Mouse (Mus musculus) common myeloid progenitor, adult 5-6 weeks (primary cell): ENCODE data around the gene Mgat3. TPM values are rescaled to one million over a fixed set of nuclear protein-coding genes. Genes with fewer than 3 reads are reported as not detected.

Source experiments
- ATAC-seq: replicated peaks from 2 replicates; pipeline ENCODE4 v1.8.0; 2016; ENCODE audit warnings: low read depth, mild to moderate bottlenecking, moderate TSS enrichment, inconsistent platforms; ENCODE audit not compliant: poor library complexity, severe bottlenecking
- total RNA-seq: library from RNA; stranded (forward); fragments of 200-1000, 187-1606 nt; gene quantifications from 2 replicates; pipeline ENCODE4 v1.2.3, GENCODE M21; 2017

Gene Mgat3
- total RNA-seq, 1 experiment from 2014 or later = not detected

- peak; percentile 56 for ATAC-seq
These were observed 45.7 kb downstream of the Mgat3 start for GRCm38 (mm10) chr15:80219211-80219610.

- no peak for ATAC-seq
These were observed 46.5 kb downstream of the Mgat3 start for GRCm38 (mm10) chr15:80219705-80220657.

GRCm38 (mm10) chr15:80221031-80221430 is 47.5 kb downstream of the Mgat3 start:
- ATAC-seq = no peak

- ATAC-seq = no peak
These were observed 50.2 kb downstream of the Mgat3 start for GRCm38 (mm10) chr15:80223751-80224150.

- ATAC-seq = peak; percentile 89
These were observed 51.7 kb downstream of the Mgat3 start for GRCm38 (mm10) chr15:80225208-80225607.

- ATAC-seq = peak; percentile 77
These were observed 52.3 kb downstream of the Mgat3 start for GRCm38 (mm10) chr15:80225796-80226195.

- no peak for ATAC-seq
These were observed 54.7 kb downstream of the Mgat3 start for GRCm38 (mm10) chr15:80228071-80228800.

GRCm38 (mm10) chr15:80232331-80232730 is 58.8 kb downstream of the Mgat3 start:
- no peak for ATAC-seq

- ATAC-seq = no peak
These were observed 59.5 kb downstream of the Mgat3 start for GRCm38 (mm10) chr15:80233053-80233452.

- peak; percentile 98 for ATAC-seq
These were observed 60.4 kb downstream of the Mgat3 start, which contains the start of gene Mief1 for GRCm38 (mm10) chr15:80233733-80234509. TSS of gene Mief1 (plus strand) at chr15:80234018.

GRCm38 (mm10) chr15:80235535-80235934 is 62.0 kb downstream of the Mgat3 start, which contains the start of gene AC140267.1:
TSS of gene AC140267.1 (plus strand) at chr15:80235835.
- no peak for ATAC-seq

- ATAC-seq = no peak
These were observed 74.6 kb downstream of the Mgat3 start for GRCm38 (mm10) chr15:80248135-80248534.

- no peak for ATAC-seq
These were observed 75.1 kb downstream of the Mgat3 start for GRCm38 (mm10) chr15:80248596-80248995.

GRCm38 (mm10) chr15:80249672-80250071 is 76.2 kb downstream of the Mgat3 start:
- ATAC-seq = no peak

- ATAC-seq = no peak
These were observed 77.1 kb downstream of the Mgat3 start for GRCm38 (mm10) chr15:80250586-80250985.

- ATAC-seq = no peak
These were observed 80.0 kb downstream of the Mgat3 start for GRCm38 (mm10) chr15:80253530-80253929.

- ATAC-seq = no peak
These were observed 80.7 kb downstream of the Mgat3 start for GRCm38 (mm10) chr15:80254207-80254606.

GRCm38 (mm10) chr15:80254847-80255645 is 81.5 kb downstream of the Mgat3 start, which contains the start of gene Atf4:
TSS of gene Atf4 (plus strand) at chr15:80255184.
- ATAC-seq = peak; percentile 81

GRCm38 (mm10) chr15:80255646-80256121 is 82.2 kb downstream of the Mgat3 start:
- ATAC-seq = peak; percentile 20
